Mouse (Mus musculus): ENCODE results near the gene Irs3.
"Not testable (repeated sequence)": the region's sequence is repeated elsewhere in the genome, so short reads cannot be mapped to it uniquely, and the experiment has no call there.

The Irs3 gene

GRCm38 (mm10) chr5:137614921-137615320 is 30.6 kb downstream of the Irs3 start:
- not testable (repeated sequence) for DNase-seq

GRCm38 (mm10) chr5:137613550-137613949 is 32.0 kb downstream of the Irs3 start, which contains the start of gene Pcolce:
Pcolce (minus strand) TSS chr5:137613784.
- DNase-seq: peak; percentile 96

GRCm38 (mm10) chr5:137613076-137613475 is 32.4 kb downstream of the Irs3 start:
- peak; percentile 96 for DNase-seq

GRCm38 (mm10) chr5:137611245-137611602 is 34.3 kb downstream of the Irs3 start:
- peak; percentile 98 for DNase-seq

- DNase-seq: peak; percentile 99
Observed at GRCm38 (mm10) chr5:137610548-137611244, 34.8 kb downstream of the Irs3 start.

GRCm38 (mm10) chr5:137610056-137610455 is 35.5 kb downstream of the Irs3 start:
- DNase-seq: peak; percentile 92

GRCm38 (mm10) chr5:137609292-137609691 is 36.2 kb downstream of the Irs3 start:
- DNase-seq: peak; percentile 87

- no peak for DNase-seq
Observed at GRCm38 (mm10) chr5:137608654-137609190, 36.8 kb downstream of the Irs3 start.

GRCm38 (mm10) chr5:137607860-137608653 is 37.5 kb downstream of the Irs3 start:
- DNase-seq: peak; percentile 92

- no peak for DNase-seq
Observed at GRCm38 (mm10) chr5:137601365-137601729, 44.2 kb downstream of the Irs3 start.

- peak; percentile 100 for DNase-seq
Observed at GRCm38 (mm10) chr5:137600619-137601364, 44.7 kb downstream of the Irs3 start, which contains the start of gene Mospd3. Mospd3 (minus strand) TSS chr5:137601058.

- no peak for DNase-seq
Observed at GRCm38 (mm10) chr5:137600281-137600618, 45.3 kb downstream of the Irs3 start.

GRCm38 (mm10) chr5:137599600-137599999 is 45.9 kb downstream of the Irs3 start:
- DNase-seq: peak; percentile 95

GRCm38 (mm10) chr5:137598100-137598826 is 47.3 kb downstream of the Irs3 start:
- DNase-seq: no peak

- DNase-seq: no peak
Observed at GRCm38 (mm10) chr5:137597625-137598024, 47.9 kb downstream of the Irs3 start.

- peak; percentile 94 for DNase-seq
Observed at GRCm38 (mm10) chr5:137596601-137597261, 48.8 kb downstream of the Irs3 start.

- no peak for DNase-seq
Observed at GRCm38 (mm10) chr5:137595921-137596320, 49.6 kb downstream of the Irs3 start.

All from heart, adult 11 months (tissue).